Mouse (Mus musculus): ENCODE data around the gene Nploc4.

Gene Nploc4

GRCm38 (mm10) chr11:120437152-120437856 is at the start of gene Nploc4:
TSS of gene Nploc4 (minus strand) at chr11:120437708.
- DNase-seq = peak; percentile 93 to 96

DNA sequence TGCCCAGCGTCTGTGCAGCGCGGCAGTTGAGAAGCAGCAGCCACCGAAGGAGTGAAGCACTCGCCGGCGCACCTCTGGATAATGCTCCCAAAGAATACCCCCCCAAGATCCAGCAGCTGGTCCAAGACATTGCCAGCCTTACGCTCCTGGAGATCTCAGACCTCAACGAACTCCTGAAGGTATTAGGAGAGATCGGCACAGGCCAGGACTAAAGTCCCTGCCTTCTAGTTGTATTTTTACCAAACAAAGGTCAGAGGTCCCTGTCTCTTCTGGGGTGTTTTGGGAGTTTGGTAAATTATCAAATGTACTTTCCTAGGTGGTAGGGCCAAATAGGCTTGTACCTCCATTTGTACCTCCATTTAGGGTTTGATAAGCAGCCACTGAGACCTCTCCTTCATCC is 47.7 kb upstream of the Nploc4 start:
- DNase-seq = no peak

GRCm38 (mm10) chr11:120484265-120484981 is 46.9 kb upstream of the Nploc4 start, which contains the start of gene Mrpl12:
TSS of gene Mrpl12 (plus strand) at chr11:120484613.
- peak; percentile 90 to 92 for DNase-seq

GRCm38 (mm10) chr11:120483448-120483934 is 46.0 kb upstream of the Nploc4 start:
- DNase-seq = no peak

DNA sequence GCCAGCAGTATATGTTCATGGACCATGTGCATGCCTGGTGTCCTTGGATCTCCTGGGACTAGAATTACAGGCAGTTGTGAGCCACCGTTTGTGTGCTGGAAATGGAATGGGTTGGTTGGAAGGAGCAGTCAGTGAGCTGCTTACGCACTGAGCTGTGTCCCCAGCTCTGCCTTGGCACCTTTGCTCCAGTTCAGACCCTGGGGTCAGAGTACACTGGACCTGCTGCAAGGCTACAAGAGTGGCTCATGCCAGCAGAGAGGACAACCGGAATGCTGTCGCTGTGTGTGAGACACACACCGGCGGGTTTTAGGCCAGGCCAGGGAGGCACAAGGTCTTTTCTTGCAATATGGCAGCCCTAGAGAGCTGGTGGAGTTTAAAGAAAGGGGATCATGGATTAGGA is 34.5 kb upstream of the Nploc4 start:
- no peak for DNase-seq

GRCm38 (mm10) chr11:120467736-120468092 is 30.2 kb upstream of the Nploc4 start:
- no peak for DNase-seq

DNA sequence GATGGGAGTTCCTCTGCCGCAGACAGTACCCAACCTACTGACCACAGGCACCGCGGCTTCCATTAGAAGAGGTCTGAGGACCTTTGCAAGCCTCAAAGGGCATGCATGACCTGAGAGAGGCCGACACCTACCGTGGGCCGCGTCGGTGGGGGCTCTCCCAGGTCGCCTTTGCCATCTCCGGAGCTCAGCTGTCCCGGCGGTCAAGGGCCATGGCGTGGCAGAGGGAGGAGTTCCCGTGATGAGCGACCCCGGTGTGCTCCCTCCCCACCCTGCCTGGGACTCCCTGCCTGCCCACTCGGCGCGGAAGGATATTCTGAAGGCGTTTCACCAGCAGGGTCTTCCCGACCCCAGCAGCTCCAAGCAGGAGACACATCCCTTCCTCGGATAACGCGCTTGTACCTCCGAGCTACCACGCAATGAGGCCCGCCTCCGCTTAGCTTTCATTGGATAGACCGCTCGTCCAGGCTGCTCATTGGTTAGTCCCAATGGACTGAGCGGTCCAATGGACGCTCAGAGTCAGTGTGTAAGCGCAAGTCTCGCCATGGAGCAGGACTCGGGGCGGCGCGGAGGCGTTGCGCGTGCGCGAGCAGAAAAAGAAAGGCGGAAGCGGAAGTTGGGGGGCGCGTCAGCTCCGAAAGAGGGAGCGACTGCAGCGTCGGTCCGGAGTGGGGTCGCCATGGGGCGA is 29.7 kb upstream of the Nploc4 start, which contains the start of gene Arl16:
Gene Arl16 (minus strand): TSS at position 557 of the 685 bp plus-strand sequence.
- DNase-seq = peak; percentile 96 to 97

- no peak for DNase-seq
Observed at GRCm38 (mm10) chr11:120465521-120465920, 28.0 kb upstream of the Nploc4 start.

DNA sequence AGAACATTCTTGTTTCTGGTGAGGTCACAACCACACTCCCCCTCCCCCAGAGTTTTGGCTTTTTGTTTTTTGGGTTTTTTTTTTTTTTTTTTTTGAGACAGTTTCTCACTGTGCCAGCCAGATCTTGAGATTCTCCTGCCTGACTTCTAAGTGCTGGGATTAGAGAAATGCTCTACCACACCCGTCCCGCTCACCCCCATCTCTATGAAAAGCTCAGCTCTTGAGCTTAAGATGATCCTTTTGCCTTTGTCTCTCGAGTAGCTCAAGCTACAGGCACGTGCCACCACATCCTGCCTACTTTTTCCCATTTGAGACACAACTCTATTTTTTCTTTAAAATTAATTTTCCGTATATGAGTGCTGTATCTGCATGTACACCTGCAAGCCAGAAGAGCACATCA is 26.9 kb upstream of the Nploc4 start:
- DNase-seq = no peak

GRCm38 (mm10) chr11:120463536-120463935 is 26.0 kb upstream of the Nploc4 start:
- no peak for DNase-seq

DNA sequence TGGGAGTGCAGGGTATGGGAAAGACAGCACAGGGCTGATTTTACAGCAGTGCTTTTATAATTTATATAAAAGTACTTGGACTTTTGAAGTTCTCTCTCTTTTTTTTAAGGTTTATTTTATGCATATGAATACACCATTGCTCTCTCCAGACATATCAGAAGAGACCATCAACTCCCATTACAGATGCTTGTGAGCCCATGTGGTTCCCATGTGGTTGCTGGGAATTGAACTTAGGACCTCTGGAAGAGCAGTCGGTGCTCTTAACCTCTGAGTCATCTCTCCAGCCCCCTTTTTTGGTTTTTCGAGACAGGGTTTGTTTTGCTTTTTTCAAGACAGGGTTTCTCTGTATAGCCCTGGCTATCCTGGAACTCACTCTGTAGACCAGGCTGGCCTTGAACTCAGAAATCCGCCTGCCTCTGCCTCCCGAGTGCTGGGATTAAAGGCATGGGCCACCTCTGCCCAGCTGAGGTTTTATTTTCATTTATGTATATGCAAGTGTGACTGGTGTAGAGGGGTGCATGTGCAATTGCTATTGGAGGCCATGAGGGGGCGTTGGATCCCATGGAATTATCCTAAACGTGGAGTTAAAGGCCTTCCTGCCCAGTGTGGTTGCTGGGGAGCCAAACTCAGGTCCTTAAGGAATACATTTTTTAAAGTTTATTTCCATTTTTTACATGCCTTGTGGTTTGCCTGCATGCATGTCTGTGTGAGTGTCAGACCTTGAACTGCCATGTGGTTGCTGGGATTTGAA is 21.5 kb upstream of the Nploc4 start:
- DNase-seq = no peak

GRCm38 (mm10) chr11:120457772-120458751 is 20.6 kb upstream of the Nploc4 start, which contains the start of the genes Oxld1 and Ccdc137:
TSS of gene Oxld1 (minus strand) at chr11:120458068.
TSS of gene Ccdc137 (plus strand) at chr11:120458115.
- DNase-seq = peak; percentile 83 to 85

DNA sequence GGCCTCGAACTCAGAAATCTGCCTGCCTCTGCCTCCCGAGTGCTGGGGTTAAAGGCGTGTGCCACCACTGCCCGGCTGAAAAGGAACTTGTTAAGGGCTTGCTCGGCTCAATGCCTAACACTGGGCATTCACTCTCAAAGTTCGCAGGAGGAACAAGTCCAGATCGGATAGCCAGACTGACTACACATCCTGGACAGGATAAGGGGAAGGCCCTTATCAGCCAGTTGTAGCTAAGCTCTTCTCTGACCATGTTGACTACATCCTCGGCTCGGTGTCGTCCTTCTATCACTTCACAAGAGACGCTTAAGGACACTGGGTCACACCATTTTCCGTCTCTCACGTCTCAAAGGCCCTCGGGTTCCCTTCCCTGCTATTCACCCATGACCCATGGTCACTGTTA is 19.9 kb upstream of the Nploc4 start:
- no peak for DNase-seq

DNA sequence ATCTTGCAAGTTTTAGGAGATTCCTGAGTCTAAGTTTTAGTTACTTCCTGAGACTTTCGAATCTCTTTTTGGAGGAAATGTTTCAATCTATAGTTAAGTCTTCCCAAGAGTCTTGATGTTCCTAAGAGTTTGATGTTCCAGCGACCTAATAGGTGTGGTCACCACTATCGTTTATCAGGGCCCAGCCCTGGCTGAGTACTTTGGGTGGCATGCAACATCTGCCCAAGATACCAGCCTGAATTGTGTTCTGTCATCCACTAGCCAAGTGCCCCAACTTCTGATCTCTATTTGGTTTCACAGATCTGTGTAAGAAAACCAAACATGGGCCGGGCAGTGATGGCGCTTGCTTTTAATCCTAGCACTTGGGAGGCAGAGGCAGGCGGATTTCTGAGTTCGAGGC is 17.9 kb upstream of the Nploc4 start:
- no peak for DNase-seq

DNA sequence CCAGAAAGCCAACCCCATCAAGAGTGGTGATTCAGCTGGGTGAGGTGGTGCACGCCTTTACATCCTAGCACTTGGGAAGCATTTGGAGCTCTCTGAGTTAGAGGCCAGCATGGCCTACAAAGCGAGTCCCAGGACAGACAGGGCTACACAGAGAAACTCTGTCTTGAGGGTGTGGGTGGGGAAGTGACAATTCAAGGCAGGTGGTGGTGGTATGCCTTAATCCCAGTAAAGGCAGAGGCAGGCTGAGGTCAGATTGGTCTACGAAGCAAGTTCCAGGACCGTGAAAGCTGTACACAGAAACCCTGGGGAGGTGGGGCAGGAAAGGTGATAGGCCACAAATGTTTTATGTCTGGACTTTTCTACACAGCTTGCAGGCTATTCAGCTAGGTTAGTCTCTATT is 17.5 kb upstream of the Nploc4 start:
- no peak for DNase-seq

GRCm38 (mm10) chr11:120453306-120453705 is 15.8 kb upstream of the Nploc4 start, which contains the start of gene Pde6g:
TSS of gene Pde6g (minus strand) at chr11:120453500.
- DNase-seq = no peak

DNA sequence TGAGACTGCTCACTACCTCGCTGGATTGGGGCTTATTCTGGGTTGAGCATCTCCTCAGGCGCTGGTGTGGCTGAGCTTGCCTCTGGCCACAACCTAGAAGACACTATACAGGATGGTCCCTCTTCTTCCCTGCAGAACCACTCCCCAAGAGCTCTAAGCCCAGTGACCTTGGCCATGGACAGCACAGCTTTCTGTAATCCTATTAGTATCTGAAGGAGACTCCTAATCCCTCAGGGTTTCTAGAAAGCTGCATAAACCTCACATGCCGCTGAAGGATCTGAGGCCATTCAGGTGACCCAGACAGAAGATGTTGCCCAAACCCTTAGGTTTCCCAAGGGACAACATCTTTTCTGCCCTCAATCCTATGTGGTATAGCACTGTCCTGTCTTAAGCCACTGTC is 14.7 kb upstream of the Nploc4 start:
- DNase-seq = no peak

GRCm38 (mm10) chr11:120447179-120447578 is 9.7 kb upstream of the Nploc4 start:
- no peak for DNase-seq

- DNase-seq = no peak
Observed at GRCm38 (mm10) chr11:120445475-120445874, 8.0 kb upstream of the Nploc4 start.

- no peak for DNase-seq
Observed at GRCm38 (mm10) chr11:120444106-120444505, 6.6 kb upstream of the Nploc4 start.

GRCm38 (mm10) chr11:120442765-120443280 is 5.3 kb upstream of the Nploc4 start:
- no peak for DNase-seq

Data from lung, postnatal 4 days (tissue).